Mouse (Mus musculus) erythroblast, embryonic 14.5 days (primary cell): ENCODE measurements around the gene Bin2.

Experiments
- GATA1 ChIP-seq: IDR thresholded peaks from 2 replicates; pipeline ENCODE4 v1.6.1; 2012; ENCODE audit warnings: low read length, inconsistent platforms, mixed read lengths
- TAL1 ChIP-seq: IDR thresholded peaks from 3 replicates; pipeline ENCODE4 v1.6.1; 2012; ENCODE audit warnings: low read length, inconsistent platforms, mixed read lengths

GRCm38 (mm10) chr15:100622164-100622563 lies 47.2 kb downstream of the Bin2 start:
- TF ChIP-seq GATA1 (no peak), TAL1 (no peak)
